Mouse (Mus musculus): ENCODE measurements around the gene Twnk. TPM values are rescaled to one million over a fixed set of nuclear protein-coding genes. Genes with fewer than 3 reads are reported as not detected.

The Twnk gene
- polyA plus RNA-seq (2017; shearing (Covaris generic)) = 10 to 100 TPM in 1 of 2 experiments, 1 to 10 TPM in 1; 8.6 to 20.3 TPM

GRCm38 (mm10) chr19:45005444-45005843 lies at the start of gene Twnk:
TSS of gene Twnk (plus strand) at chr19:45005663.
- ATAC-seq = no peak

DNA sequence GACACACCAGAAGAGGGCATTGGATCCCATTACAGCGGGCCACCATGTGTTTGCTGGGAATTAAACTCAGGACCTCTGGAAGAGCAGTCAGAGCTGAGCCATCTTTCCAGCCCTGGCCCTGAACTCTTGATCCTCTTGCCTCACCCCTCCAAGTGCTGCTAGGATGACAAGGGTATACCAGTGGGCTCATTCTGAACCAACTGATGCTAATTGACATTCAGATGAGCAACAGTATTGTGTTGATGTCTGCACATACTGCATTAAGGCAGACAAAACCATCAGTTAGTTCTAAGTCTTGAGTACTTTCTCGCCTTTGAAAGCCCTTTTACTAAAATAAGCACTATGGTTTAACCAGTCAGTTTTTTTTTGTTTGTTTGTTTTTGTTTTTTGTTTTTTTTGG lies 45.8 kb upstream of the Twnk start:
- ATAC-seq = no peak

GRCm38 (mm10) chr19:44965978-44966377 lies 39.5 kb upstream of the Twnk start:
- ATAC-seq = no peak

DNA sequence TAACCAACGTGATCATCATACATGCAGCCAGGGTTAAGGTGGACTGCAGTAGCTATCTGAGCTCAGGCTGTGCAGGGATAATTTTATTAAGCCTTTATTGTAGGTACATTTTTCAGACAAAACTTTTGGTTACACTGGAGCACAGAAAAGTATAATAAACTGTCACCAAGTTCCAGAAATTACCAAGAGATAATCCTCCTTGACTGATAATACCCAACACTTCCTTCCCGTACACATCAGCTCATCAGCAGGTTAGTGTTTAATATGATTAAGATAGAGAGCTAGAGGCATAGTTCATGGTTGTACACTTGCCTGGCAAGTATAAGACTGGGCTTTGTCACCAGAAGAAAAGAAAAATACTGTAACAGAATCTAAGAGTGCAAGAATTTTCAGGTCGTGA lies 37.1 kb upstream of the Twnk start:
- no peak for ATAC-seq

GRCm38 (mm10) chr19:44976636-44977035 lies 28.8 kb upstream of the Twnk start:
- ATAC-seq = no peak

DNA sequence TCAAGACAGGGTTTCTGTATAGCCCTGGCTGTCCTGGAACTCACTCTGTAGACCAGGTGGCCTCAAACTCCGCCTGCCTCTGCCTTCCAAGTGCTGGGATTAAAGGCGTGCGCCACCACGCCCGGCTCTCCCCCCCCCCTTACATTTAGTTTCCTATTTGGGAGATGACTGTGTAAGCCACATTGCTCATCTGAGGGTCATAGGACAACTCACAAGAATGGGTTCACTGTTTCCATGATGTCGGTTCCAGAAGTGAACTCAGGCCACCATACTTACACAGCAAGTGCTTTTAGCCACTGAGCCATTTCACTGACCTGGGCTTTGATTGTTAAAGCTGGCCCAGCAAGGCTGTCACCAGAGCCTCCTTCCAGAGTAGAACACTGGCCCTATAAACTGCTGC lies 28.3 kb upstream of the Twnk start:
- no peak for ATAC-seq

GRCm38 (mm10) chr19:44980787-44981186 lies 24.7 kb upstream of the Twnk start:
- ATAC-seq = no peak

DNA sequence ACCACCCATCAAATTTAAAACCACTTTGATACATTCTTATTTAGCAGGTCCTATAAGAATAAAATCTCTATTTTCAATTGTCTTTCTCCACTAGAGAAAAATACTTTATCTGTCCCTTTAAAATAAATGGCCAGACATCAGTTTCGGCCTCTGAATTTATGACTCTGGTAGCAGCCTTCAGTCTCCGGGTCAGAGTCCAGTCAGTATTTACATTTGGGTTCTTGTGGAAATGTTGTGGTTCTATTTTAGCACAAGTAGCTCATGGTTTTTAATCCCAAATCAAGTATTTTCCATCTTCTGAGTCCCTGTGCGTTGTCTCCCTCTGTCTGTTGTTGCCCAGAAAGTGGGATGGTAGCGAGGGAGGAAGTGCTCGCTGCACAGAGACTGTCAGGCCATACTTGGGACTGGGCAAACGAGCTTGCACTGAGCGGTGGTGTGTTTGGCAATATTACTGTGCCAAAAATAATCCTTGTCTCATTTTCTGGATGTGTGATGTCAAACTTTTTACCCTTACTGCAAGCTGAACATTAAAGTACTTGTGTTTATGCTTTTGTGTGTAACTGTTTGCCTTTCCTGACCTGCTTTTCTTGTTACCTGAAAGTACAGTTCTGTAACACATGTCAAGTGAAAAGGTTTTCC lies 22.9 kb upstream of the Twnk start:
- ATAC-seq = no peak

DNA sequence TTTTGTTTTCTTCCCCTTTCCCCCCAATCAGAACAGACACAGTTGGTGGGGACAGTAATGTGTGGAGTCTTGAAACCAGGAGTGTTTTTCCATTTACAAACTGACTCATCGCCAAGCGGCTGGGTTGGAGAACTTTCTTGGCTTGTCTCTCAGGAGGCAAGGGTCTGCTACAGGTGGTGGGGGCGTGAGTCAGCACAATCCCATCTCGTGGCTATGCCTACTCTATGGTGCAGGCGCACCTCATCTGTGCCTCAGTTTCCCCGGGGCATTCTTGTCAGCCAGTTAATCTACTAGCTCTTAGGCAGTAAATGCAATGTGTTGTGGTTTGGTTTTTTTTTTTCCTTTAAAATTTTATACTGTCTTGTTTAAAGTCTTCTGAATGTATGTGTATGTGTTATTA lies 22.1 kb upstream of the Twnk start:
- no peak for ATAC-seq

DNA sequence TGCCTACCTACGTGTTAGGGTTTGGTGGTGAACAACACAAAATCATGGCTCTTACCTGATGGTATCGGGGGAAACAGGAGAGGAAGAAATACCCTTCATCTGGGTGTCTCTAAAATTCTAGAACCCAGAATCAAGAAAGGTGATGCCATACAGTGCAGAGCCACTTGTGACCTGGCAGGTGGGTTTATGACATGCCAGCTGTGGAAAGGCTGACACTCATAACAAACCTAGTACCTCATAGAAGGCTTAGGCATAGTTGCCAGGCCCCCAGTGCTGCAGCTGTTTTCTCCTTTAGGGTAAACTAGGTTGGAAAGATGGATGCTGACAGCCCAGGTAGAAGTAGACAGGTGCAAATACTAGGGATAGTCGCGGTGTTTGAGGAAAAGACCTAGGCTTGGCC lies 21.0 kb upstream of the Twnk start:
- ATAC-seq = no peak

DNA sequence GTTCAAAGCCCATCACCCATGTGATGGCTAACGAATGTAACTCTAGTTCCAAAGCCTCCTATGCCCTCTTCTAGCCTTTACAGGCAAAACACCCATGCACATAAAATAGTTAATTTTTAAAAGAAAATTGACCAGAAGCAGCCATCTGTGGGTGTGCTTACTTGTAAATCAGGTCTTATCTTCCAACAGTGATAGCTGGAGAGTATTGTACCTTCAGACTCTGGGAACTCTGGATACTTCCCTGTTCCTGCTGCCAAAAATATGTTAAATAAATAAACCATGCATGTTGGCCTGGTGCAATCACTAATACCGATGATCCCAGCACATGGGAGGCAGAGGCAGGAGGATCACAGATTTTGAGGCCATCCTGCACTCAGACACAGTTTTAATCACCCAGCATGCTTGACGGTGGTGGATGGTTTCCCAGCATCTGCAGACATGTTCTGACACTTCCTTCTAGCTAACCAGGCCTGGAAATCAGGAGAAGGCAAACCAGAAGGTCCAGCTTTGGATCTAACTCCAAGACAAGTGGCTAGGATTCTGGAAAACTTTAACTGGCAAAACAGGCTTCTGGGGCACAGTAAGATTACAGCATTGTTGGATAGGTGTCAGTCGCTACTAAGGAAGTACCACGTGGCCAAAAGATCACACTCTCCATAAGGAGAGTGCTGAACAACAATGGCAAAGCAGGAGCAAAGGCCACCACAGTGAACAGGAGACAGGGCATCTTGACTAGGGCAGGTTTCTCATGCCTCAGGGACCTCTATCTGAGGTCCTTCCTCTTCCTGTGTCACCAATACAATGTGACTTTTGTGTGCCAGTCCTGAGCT lies 20.1 kb upstream of the Twnk start:
- ATAC-seq = no peak

DNA sequence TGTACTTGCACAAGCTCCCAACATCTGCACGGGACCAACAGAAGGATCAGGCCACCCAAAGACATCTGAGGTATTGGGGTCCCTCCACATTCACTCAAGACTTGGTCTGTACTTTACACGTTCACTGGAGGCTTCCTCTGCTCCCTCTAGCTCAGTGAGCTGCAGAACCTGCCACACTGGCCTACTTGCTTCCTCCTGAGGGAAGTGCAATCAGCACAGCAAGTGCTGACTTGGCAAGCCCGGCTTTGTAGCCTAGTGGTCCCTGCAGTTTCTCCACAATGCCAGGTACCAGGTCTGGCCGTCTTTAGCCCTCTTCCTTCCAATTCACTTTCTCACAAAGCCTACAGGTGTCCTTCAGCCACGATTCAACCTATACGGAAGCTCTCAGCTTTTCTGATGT lies 18.5 kb upstream of the Twnk start:
- ATAC-seq = no peak

DNA sequence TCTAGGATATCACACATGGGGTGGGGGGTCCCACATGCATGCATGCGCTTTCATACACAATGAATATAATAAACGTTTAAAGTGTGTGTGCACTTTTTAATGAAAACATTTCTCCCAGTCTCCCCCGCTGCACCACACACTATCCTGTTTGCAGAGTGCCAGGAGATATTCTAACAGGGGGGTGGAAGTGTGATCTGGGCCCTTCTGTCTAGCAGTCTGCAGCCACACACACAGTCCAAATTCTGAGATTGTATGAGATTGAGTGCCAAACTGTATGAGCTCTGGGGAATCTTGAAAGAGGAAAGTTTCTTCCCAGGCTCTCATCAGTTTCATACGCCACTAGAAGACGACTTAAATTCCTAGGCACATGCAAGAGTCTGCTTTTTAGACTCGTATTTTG lies 17.6 kb upstream of the Twnk start:
- ATAC-seq = no peak

GRCm38 (mm10) chr19:44988321-44988720 lies 17.1 kb upstream of the Twnk start:
- no peak for ATAC-seq

GRCm38 (mm10) chr19:44988831-44989566 lies 16.5 kb upstream of the Twnk start, which contains the start of gene Sema4g:
TSS of gene Sema4g (plus strand) at chr19:44989101.
- no peak for ATAC-seq

DNA sequence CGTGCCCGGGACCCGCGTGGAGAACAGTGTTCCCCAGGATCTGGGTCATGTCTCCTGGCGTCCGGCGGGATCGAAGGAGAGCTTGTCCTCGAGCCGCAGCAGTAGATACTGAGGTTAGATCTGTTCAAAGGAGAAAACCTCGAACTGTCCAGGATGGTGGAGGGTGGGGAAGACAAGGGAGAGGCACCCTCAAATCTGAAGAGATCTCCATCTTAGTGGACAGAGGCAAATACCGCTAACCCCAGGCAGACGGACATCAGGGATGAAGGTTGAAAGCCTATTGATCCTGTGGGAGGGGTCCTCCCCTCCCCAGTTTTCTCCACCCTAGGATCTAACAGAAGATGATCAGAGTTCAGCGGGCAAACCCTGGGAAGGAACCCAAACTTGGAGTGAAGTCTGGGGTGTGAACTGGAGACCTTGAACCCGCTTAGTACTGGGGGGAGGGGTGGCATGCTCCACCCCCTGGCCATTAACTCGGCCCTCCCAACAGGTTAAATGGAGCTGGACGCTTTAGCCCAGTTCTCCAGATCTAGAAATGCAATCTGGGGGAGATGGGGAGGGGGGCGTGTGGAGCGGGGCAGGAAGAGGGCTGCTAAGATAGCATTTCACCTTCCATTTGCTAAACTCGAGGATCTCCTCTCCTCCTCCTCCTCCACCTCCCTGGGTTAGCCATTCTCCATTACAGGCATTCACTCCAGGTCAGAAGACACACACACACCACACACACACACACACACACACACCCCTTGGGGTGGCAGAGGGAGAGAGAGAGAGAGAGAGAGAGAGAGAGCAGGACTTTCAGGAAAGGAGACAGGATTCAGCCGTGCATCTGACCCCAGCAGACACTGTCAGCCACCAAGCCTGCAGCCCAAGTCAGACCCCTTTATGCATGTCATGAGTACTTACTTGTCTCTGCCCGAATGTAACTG lies 15.6 kb upstream of the Twnk start:
- no peak for ATAC-seq

GRCm38 (mm10) chr19:44991031-44991430 lies 14.4 kb upstream of the Twnk start:
- ATAC-seq = no peak

- ATAC-seq = no peak
These were observed 13.2 kb upstream of the Twnk start for GRCm38 (mm10) chr19:44992246-44992645.

DNA sequence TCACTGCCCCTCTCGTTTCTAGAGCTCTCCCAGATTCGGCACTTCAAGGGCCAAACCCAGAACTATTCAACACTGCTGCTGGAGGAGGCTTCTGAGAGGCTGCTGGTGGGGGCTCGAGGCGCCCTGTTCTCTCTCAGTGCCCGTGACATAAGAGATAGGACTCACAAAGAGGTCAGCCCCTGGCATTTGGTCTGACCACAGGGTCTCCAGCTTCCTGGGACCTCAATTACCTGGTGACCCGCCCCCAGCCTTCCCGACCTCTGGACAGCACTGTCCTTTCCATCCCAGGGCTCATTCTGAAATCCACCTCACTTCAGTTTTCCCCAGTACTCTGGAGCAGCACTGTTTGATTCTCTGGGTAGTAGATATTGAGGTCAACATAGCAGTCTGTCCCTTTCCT lies 12.8 kb upstream of the Twnk start:
- no peak for ATAC-seq

DNA sequence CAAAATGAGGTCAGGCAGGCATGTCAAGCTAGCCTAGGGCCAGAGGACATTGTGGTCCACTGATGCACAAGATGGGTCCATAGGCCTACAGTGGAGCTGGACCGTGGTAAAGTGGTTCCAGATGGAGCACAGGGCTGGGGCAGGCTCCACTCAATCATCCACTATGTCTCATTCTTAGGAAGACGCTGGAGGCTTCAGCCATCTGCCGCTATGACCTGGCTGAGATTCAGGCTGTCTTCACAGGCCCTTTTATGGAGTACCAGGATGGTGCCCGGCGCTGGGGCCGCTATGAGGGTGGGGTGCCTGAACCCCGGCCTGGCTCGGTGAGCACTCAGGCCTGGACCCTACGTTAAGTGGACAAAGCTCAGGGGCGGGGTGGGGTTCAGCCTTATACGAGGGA lies 7.7 kb upstream of the Twnk start:
- ATAC-seq = no peak

DNA sequence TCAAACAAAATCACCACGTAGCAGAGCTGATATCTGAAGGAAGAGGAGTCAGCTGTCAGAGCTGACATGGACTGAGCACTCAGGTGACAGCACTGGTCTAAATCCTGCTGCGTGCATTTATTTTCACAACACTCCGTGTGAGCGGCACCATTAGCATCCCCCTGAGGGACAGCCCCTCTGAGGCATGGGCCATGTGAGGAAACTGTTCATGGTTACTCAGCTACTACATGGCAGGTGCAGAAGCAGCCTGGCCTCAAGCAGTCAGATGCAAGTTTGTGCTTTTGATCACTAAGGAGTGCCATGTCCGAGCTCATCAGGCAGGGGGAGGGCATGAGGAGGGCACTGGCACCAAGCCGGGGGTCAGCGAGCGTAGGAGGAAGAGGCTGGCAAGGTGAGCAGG lies 5.8 kb upstream of the Twnk start:
- ATAC-seq = no peak

DNA sequence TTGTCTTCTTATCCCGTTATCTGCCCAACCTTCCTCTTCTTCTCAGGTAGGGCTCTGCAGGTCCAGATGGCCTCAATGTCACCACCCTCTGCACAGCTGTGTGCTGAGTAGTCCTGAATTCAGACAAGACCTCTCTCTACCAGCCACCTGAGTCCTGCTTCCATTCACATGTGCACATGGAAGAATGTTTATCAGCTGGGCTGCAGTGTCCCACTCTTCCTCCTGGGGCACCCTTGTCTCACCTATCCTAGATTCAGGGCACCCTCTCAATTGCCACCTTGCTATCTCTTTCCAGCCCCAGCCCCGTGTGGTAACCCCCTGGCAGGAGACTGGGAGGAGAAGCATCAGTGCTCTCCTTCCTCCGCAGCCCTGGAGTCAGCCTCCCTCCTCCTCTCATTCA lies 3.2 kb upstream of the Twnk start:
- no peak for ATAC-seq

All from CD4-positive, CD25-positive, alpha-beta regulatory T cell, adult 4 months (primary cell).